Mouse (Mus musculus) 416B (cell line): ENCODE measurements at regions not wholly inside any gene's neighbourhood (a gene's known extent, or its start where the extent isn't known, plus 50 kb on each side); places are given as distances from the start of the nearest gene placed in this dataset.
"Not testable (repeated sequence)": the region's sequence is repeated elsewhere in the genome, so short reads cannot be mapped to it uniquely, and the experiment has no call there.

ENCODE experiments used
- DNase-seq: peaks from one replicate; pipeline ENCODE4 v3.0.0; 2011; ENCODE audit warnings: low read depth

GRCm38 (mm10) chr7:39727935-39728557 lies 210.5 kb downstream of the Zfp619 start:
- DNase-seq: no peak

- no peak for DNase-seq
Observed at GRCm38 (mm10) chr7:39728930-39729329, 211.4 kb downstream of the Zfp619 start.

GRCm38 (mm10) chr7:39729723-39730122 lies 212.2 kb downstream of the Zfp619 start:
- DNase-seq: no peak

- DNase-seq: no peak
Observed at GRCm38 (mm10) chr7:39732790-39733189, 215.2 kb downstream of the Zfp619 start.

GRCm38 (mm10) chr7:39748395-39748794 lies 230.8 kb downstream of the Zfp619 start:
- not testable (repeated sequence) for DNase-seq

- DNase-seq: no peak
Observed at GRCm38 (mm10) chr7:39750448-39750847, 232.9 kb downstream of the Zfp619 start.

GRCm38 (mm10) chr7:39764366-39764765 lies 246.8 kb downstream of the Zfp619 start:
- no peak for DNase-seq

- DNase-seq: no peak
Observed at GRCm38 (mm10) chr7:39765094-39765493, 247.5 kb downstream of the Zfp619 start.

GRCm38 (mm10) chr7:39773291-39773690 lies 255.7 kb downstream of the Zfp619 start:
- DNase-seq: no peak

- no peak for DNase-seq
Observed at GRCm38 (mm10) chr7:39789321-39789720, 271.8 kb downstream of the Zfp619 start.

GRCm38 (mm10) chr7:39789880-39790279 lies 272.3 kb downstream of the Zfp619 start:
- no peak for DNase-seq

GRCm38 (mm10) chr7:39794751-39795150 lies 277.2 kb downstream of the Zfp619 start:
- DNase-seq: no peak

- DNase-seq: no peak
Observed at GRCm38 (mm10) chr7:39804276-39804675, 286.7 kb downstream of the Zfp619 start.

- DNase-seq: no peak
Observed at GRCm38 (mm10) chr7:39818036-39818435, 300.5 kb downstream of the Zfp619 start.

- no peak for DNase-seq
Observed at GRCm38 (mm10) chr7:39822550-39823178, 305.1 kb downstream of the Zfp619 start.

- no peak for DNase-seq
Observed at GRCm38 (mm10) chr7:39828378-39828777, 310.8 kb downstream of the Zfp619 start.

- no peak for DNase-seq
Observed at GRCm38 (mm10) chr7:39830831-39831230, 313.3 kb downstream of the Zfp619 start.

GRCm38 (mm10) chr7:39841988-39842387 lies 324.4 kb downstream of the Zfp619 start:
- DNase-seq: no peak

- peak; percentile 33 for DNase-seq
Observed at GRCm38 (mm10) chr7:39847914-39848782, 330.6 kb downstream of the Zfp619 start.

GRCm38 (mm10) chr7:39857301-39857700 lies 339.7 kb downstream of the Zfp619 start:
- DNase-seq: no peak

- no peak for DNase-seq
Observed at GRCm38 (mm10) chr7:39862835-39863234, 345.3 kb downstream of the Zfp619 start.

GRCm38 (mm10) chr7:39864130-39864529 lies 346.6 kb downstream of the Zfp619 start:
- DNase-seq: no peak

- no peak for DNase-seq
Observed at GRCm38 (mm10) chr7:39864781-39865180, 347.2 kb downstream of the Zfp619 start.
